Mouse (Mus musculus): ENCODE results near the gene Taldo1. TPM values are rescaled to one million over a fixed set of nuclear protein-coding genes. Genes with fewer than 3 reads are reported as not detected.

Gene Taldo1
- polyA plus RNA-seq, 1 experiment from 2014 or later = 378 TPM

DNA sequence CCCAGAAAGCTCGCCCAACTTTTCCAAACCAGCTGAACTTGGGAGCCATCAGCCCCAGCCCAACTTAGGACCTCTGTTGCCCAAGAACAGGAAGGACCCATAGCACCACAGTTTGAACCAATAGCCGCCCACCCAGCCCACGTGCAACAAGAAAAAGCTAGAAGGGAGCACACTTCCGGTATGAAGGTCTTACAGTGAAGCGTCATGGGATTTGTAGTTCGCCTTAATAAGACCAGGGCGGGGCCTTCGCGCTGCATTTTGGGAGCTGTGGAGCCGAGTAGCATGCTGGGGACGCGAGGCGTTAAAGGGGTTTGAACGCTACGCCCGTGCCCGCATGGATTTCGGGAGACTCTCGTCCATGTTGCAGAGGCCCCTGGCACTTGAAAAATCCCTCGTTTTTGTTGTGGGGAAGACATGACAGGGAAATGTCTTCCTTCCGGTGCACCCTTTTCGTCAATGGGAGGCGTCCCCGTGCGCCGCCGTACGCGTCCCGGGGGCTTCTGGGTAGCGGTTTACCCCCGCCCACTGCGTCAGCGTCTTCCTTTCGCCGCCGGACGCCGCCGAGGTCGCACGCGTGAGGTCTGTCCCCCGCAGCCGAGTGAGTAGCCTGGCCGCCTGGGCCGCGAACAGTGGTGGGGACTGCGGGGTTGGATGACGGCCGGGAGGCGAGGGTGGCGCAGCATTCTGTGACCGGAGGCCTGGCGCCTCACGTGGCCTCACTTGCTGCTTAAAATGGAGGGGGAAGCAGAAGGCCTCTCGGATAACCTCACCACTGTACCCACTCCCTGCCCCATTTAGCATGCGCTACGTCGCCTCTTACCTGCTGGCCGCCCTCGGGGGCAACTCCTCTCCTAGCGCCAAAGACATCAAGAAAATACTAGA is 55.4 kb downstream of the Taldo1 start, which contains the start of gene Rplp2:
Gene Rplp2 (plus strand): TSS at position 261 of the 882 bp plus-strand sequence.
- peaks cover 31% of the 10 kb centered on the region for H3K36me3 ChIP-seq
- under 1% methylated on average over 63 of the region's 63 CpGs for WGBS
- H3K27me3 ChIP-seq = no peaks in the 10 kb centered on the region
- H3K4me3 ChIP-seq = peak within 1 kb of the TSS; percentile 94
- H3K9ac ChIP-seq (replicated peaks) = peak within 1 kb of the TSS; percentile 91
- no peaks in the 10 kb centered on the region for H3K9me3 ChIP-seq
- H3K4me1 ChIP-seq = peaks cover 41% of the 10 kb centered on the region
- peak within 1 kb of the TSS; percentile 66 for H3K4me2 ChIP-seq (replicated peaks)
- H3K27ac ChIP-seq (replicated peaks) = peak within 1 kb of the TSS; percentile 96
- ATAC-seq (replicated peaks) = peak; percentile 92

DNA sequence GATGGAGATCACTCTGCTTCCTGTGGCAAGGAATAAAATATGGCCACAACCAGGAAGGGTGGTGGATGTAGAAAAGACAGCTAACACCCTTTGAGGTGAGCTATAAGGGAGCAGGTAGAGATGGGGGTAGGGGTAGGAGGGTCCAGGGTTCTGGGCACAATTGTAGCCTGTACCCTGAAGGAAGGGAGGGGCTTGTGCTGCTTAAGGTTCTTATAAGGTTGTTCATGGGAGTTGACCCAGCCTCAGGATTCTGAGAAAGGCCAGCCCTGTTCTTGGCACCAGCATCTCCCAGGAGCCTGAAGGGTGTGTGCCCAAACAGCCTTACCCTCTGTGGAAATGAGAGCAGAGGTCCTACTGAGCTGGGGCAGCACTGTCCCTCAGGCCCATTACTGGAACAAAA is 59.9 kb downstream of the Taldo1 start:
- Histone ChIP-seq H3K9me3 (no peaks in the 10 kb centered on the region), H3K4me1 (peaks cover 35% of the 10 kb centered on the region), H3K27me3 (no peaks in the 10 kb centered on the region), H3K4me2 (replicated peaks) (no peak overlapping the region), H3K36me3 (peaks cover 31% of the 10 kb centered on the region), H3K9ac (replicated peaks) (no peak overlapping the region), H3K27ac (replicated peaks) (no peak overlapping the region), H3K4me3 (no peak overlapping the region)
- ATAC-seq (replicated peaks) = no peak

Other genes starting within 250 kb of the Taldo1 start
- 42.3 and 44.0 TPM in 2 replicates for gene Rnh1, start 219.3 kb upstream of the Taldo1 start, polyA plus RNA-seq (2015; fragmentation: Nextera tagmentation; extraction: Ambion mirVana)
- 126 and 127 TPM in 2 replicates for gene Hras, start 198.2 kb upstream of the Taldo1 start, polyA plus RNA-seq (2015; fragmentation: Nextera tagmentation; extraction: Ambion mirVana)
- gene Lrrc56, start 198.0 kb upstream of the Taldo1 start, polyA plus RNA-seq (2015; fragmentation: Nextera tagmentation; extraction: Ambion mirVana) = 10.3 and 12.7 TPM in 2 replicates
- 0.75 and 1.4 TPM in 2 replicates for gene Lmntd2, start 178.1 kb upstream of the Taldo1 start, polyA plus RNA-seq (2015; fragmentation: Nextera tagmentation; extraction: Ambion mirVana)
- 24.6 and 26.9 TPM in 2 replicates for gene Rassf7, start 176.3 kb upstream of the Taldo1 start, polyA plus RNA-seq (2015; fragmentation: Nextera tagmentation; extraction: Ambion mirVana)
- gene Phrf1, start 163.4 kb upstream of the Taldo1 start, polyA plus RNA-seq (2015; fragmentation: Nextera tagmentation; extraction: Ambion mirVana) = 80.2 and 81.8 TPM in 2 replicates
- gene Irf7, start 125.7 kb upstream of the Taldo1 start, polyA plus RNA-seq (2015; fragmentation: Nextera tagmentation; extraction: Ambion mirVana) = 1.1 and 2.3 TPM in 2 replicates
- gene Cdhr5, start 115.4 kb upstream of the Taldo1 start, polyA plus RNA-seq (2015; fragmentation: Nextera tagmentation; extraction: Ambion mirVana) = not detected in 2 replicates
- 1.4 TPM in 2 replicates for gene Sct, start 113.1 kb upstream of the Taldo1 start, polyA plus RNA-seq (2015; fragmentation: Nextera tagmentation; extraction: Ambion mirVana)
- gene Drd4, start 100.2 kb upstream of the Taldo1 start, polyA plus RNA-seq (2015; fragmentation: Nextera tagmentation; extraction: Ambion mirVana) = 0.64 and 0.78 TPM in 2 replicates
- 140 and 142 TPM in 2 replicates for gene Deaf1, start 64.5 kb upstream of the Taldo1 start, polyA plus RNA-seq (2015; fragmentation: Nextera tagmentation; extraction: Ambion mirVana)
- 64.1 and 64.3 TPM in 2 replicates for gene Tmem80, start 64.5 kb upstream of the Taldo1 start, polyA plus RNA-seq (2015; fragmentation: Nextera tagmentation; extraction: Ambion mirVana)
- gene Eps8l2, start 53.3 kb upstream of the Taldo1 start, polyA plus RNA-seq (2015; fragmentation: Nextera tagmentation; extraction: Ambion mirVana) = 0.37 and 0.57 TPM in 2 replicates
- 62.2 and 64.2 TPM in 2 replicates for gene Gatd1, start 21.9 kb downstream of the Taldo1 start, polyA plus RNA-seq (2015; fragmentation: Nextera tagmentation; extraction: Ambion mirVana)
- 47.0 and 50.4 TPM in 2 replicates for gene Cend1, start 37.3 kb downstream of the Taldo1 start, polyA plus RNA-seq (2015; fragmentation: Nextera tagmentation; extraction: Ambion mirVana)
- gene Slc25a22, start 45.7 kb downstream of the Taldo1 start, polyA plus RNA-seq (2015; fragmentation: Nextera tagmentation; extraction: Ambion mirVana) = 83.1 and 86.3 TPM in 2 replicates
- gene Pidd1, start 51.8 kb downstream of the Taldo1 start, polyA plus RNA-seq (2015; fragmentation: Nextera tagmentation; extraction: Ambion mirVana) = 7.8 and 9.5 TPM in 2 replicates
- gene Rplp2, start 55.2 kb downstream of the Taldo1 start, polyA plus RNA-seq (2015; fragmentation: Nextera tagmentation; extraction: Ambion mirVana) = 820 and 834 TPM in 2 replicates
- gene Pnpla2, start 63.0 kb downstream of the Taldo1 start, polyA plus RNA-seq (2015; fragmentation: Nextera tagmentation; extraction: Ambion mirVana) = 21.5 and 22.0 TPM in 2 replicates
- 5.0 and 8.5 TPM in 2 replicates for gene Cracr2b, start 68.9 kb downstream of the Taldo1 start, polyA plus RNA-seq (2015; fragmentation: Nextera tagmentation; extraction: Ambion mirVana)
- gene Cd151, start 75.2 kb downstream of the Taldo1 start, polyA plus RNA-seq (2015; fragmentation: Nextera tagmentation; extraction: Ambion mirVana) = 15.9 and 18.6 TPM in 2 replicates
- gene Polr2l, start 82.9 kb downstream of the Taldo1 start, polyA plus RNA-seq (2015; fragmentation: Nextera tagmentation; extraction: Ambion mirVana) = 68.3 and 73.2 TPM in 2 replicates
- gene Tspan4, start 83.0 kb downstream of the Taldo1 start, polyA plus RNA-seq (2015; fragmentation: Nextera tagmentation; extraction: Ambion mirVana) = 25.6 and 27.3 TPM in 2 replicates
- 32.2 and 33.7 TPM in 2 replicates for gene Chid1, start 147.7 kb downstream of the Taldo1 start, polyA plus RNA-seq (2015; fragmentation: Nextera tagmentation; extraction: Ambion mirVana)
- gene Ap2a2, start 170.0 kb downstream of the Taldo1 start, polyA plus RNA-seq (2015; fragmentation: Nextera tagmentation; extraction: Ambion mirVana) = 106 and 110 TPM in 2 replicates